Mouse (Mus musculus) embryonic fibroblast, embryonic 13.5 days (primary cell): ENCODE measurements at regions not wholly inside any gene's neighbourhood (a gene's known extent, or its start where the extent isn't known, plus 50 kb on each side); places are given as distances from the start of the nearest gene placed in this dataset.

Experiments
- CTCF ChIP-seq: IDR thresholded peaks from 2 replicates; pipeline ENCODE4 v1.5.1; 2011; ENCODE audit warnings: mild to moderate bottlenecking, control low read depth, low read length, moderate library complexity, borderline replicate concordance; ENCODE audit not compliant: insufficient read depth
- POLR2A ChIP-seq: IDR thresholded peaks from 2 replicates; pipeline ENCODE4 v1.6.1; 2011; ENCODE audit warnings: low read depth, mild to moderate bottlenecking, control low read depth, low read length, moderate library complexity

DNA sequence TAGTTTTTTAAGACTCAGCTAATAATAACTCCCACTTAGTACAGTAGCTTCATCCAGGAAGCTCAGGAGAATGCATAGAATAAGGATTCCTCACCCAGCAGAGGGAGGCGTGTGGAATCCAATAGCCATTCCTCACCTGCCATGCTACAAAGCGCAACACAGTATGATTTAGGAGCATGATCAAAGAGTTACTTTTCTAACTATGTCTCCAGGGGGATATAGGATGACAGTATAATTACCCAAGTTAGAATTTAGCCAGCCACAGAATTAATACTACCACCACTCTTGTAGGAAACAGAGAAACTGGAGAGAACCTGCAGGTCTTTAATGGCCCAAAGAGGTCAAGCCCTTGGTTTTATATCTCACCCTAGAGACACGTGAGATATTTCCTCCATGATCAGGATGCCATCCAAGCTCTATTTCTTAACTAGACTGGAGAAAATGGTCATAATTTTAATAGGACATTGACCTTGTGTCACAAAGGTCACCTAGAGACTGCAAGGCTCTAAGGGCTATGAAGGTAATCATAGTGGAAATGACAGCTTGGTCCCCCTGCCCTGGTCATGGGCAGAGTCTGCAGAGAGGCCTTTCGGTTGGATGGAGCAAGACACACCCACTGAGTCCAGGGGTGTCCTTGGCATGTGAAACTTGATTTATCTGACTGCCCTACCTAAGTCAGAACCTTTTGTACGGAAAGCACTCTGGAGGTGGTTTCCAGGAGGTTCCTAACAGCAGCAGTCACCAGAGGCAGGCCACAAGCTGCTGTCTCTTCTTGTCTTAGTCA is 512.3 kb upstream of the Nox3 start:
- no peak for TF ChIP-seq CTCF
- TF ChIP-seq POLR2A: no peak
